Mouse (Mus musculus): ENCODE measurements around the gene Tmc5.

- TF ChIP-seq POLR2A (IDR thresholded peaks at IDR 0.05; ENCODE audit: insufficient read length, low read depth) (no peak), MYOG (IDR thresholded peaks at IDR 0.05; ENCODE audit: control insufficient read depth in 1 of 3, insufficient read depth in 1 of 3, insufficient read length in 2 of 3, low read depth in 2 of 3) (no peak), TCF12 (IDR thresholded peaks at IDR 0.05; ENCODE audit: insufficient read depth, poor library complexity, severe bottlenecking) (no peak), SRF (IDR thresholded peaks at IDR 0.05; ENCODE audit: control insufficient read depth, insufficient read length, low read depth) (no peak), POLR2AphosphoS2 (IDR thresholded peaks at IDR 0.05; ENCODE audit: insufficient read length, low read depth) (no peak), MAX (IDR thresholded peaks at IDR 0.05; ENCODE audit: low read depth) (no peak), TCF3 (IDR thresholded peaks at IDR 0.05; ENCODE audit: insufficient read length, low read depth) (no peak), MYOD1 (IDR thresholded peaks at IDR 0.05; ENCODE audit: control insufficient read depth in 1 of 3, insufficient read length in 2 of 3, low read depth in 2 of 3) (no peak)
These were observed 36.0 kb downstream of the Tmc5 start for GRCm38 (mm10) chr7:118633094-118633493.
